Mouse (Mus musculus) liver, embryonic 12.5 days (tissue): ENCODE results near the gene P3h2. TPM values are rescaled to one million over a fixed set of nuclear protein-coding genes. Genes with fewer than 3 reads are reported as not detected.

Experiments used
- ATAC-seq: fragments of 200-750 bp; cut with Nextera tagmentation; 2 replicates; pipeline ENCODE4 v1.8.0; 2017; ENCODE audit warnings: moderate number of reproducible peaks, mild to moderate bottlenecking, moderate library complexity
- H3K27ac ChIP-seq: fragments of 300-500 bp; sonication (generic); 2 replicates; pipeline ENCODE4 v1.5.1; 2016; ENCODE audit warnings: mild to moderate bottlenecking
- H3K27me3 ChIP-seq: fragments of 300-500 bp; sonication (generic); replicated peaks from 2 replicates; pipeline ENCODE4 v1.6.1; 2016; ENCODE audit warnings: mild to moderate bottlenecking, moderate library complexity
- H3K36me3 ChIP-seq: fragments of 300-500 bp; sonication (generic); 2 replicates; pipeline ENCODE4 v1.6.1; 2016; ENCODE audit warnings: mild to moderate bottlenecking, moderate library complexity
- H3K4me1 ChIP-seq: fragments of 300-500 bp; sonication (generic); 2 replicates; pipeline ENCODE4 v1.6.1; 2016
- H3K4me2 ChIP-seq: fragments of 300-500 bp; sonication (generic); 2 replicates; pipeline ENCODE4 v1.6.1; 2016; ENCODE audit warnings: mild to moderate bottlenecking, moderate library complexity
- H3K4me3 ChIP-seq: fragments of 300-500 bp; sonication (generic); 2 replicates; pipeline ENCODE4 v1.5.1; 2016; ENCODE audit warnings: mild to moderate bottlenecking, moderate library complexity
- H3K9ac ChIP-seq: fragments of 300-500 bp; sonication (generic); 2 replicates; pipeline ENCODE4 v1.6.1; 2016; ENCODE audit warnings: mild to moderate bottlenecking, moderate library complexity
- H3K9me3 ChIP-seq: fragments of 300-500 bp; sonication (generic); replicated peaks from 2 replicates; pipeline ENCODE4 v1.6.1; 2016; ENCODE audit warnings: mild to moderate bottlenecking, moderate library complexity
- WGBS: fragments of 180-500 bp; shearing (Covaris S2); methylation state at CpG from one replicate; pipeline ENCODE4 v1.1.7; 2016; ENCODE audit not compliant: insufficient replicate concordance; 5-methylcytosine and 5-hydroxymethylcytosine counted together
- polyA plus RNA-seq: library from polyadenylated mRNA; unstranded; fragments of >200 nt; fragmentation: Nextera tagmentation; extraction: Ambion mirVana; gene quantifications from 2 replicates; pipeline ENCODE4 v1.2.1, GENCODE M21; 2016

P3h2 gene
- polyA plus RNA-seq, 1 experiment from 2014 or later = 2.0 TPM

- Histone ChIP-seq H3K4me1 (no peaks in the 10 kb centered on the region), H3K9ac (no peak overlapping the region), H3K27me3 (no peaks in the 10 kb centered on the region), H3K36me3 (no peaks in the 10 kb centered on the region), H3K4me2 (no peak overlapping the region), H3K27ac (no peak overlapping the region), H3K4me3 (no peak overlapping the region), H3K9me3 (no peaks in the 10 kb centered on the region)
- WGBS = 73% methylated on average over 5 of the region's 5 CpGs
- ATAC-seq = no peak
These were observed 134.9 kb downstream of the P3h2 start for GRCm38 (mm10) chr16:25970720-25971119.

GRCm38 (mm10) chr16:25970193-25970592 lies 135.4 kb downstream of the P3h2 start:
- WGBS = 68% methylated on average over 6 of the region's 6 CpGs
- Histone ChIP-seq H3K9ac (no peak overlapping the region), H3K4me1 (no peaks in the 10 kb centered on the region), H3K4me2 (no peak overlapping the region), H3K9me3 (no peaks in the 10 kb centered on the region), H3K36me3 (no peaks in the 10 kb centered on the region), H3K27ac (no peak overlapping the region), H3K27me3 (no peaks in the 10 kb centered on the region), H3K4me3 (no peak overlapping the region)
- no peak for ATAC-seq

GRCm38 (mm10) chr16:25967297-25967696 lies 138.3 kb downstream of the P3h2 start:
- H3K27me3 ChIP-seq = no peaks in the 10 kb centered on the region
- H3K9me3 ChIP-seq = no peaks in the 10 kb centered on the region
- no peak overlapping the region for H3K9ac ChIP-seq
- H3K4me1 ChIP-seq = no peaks in the 10 kb centered on the region
- no peak overlapping the region for H3K27ac ChIP-seq
- H3K36me3 ChIP-seq = no peaks in the 10 kb centered on the region
- H3K4me3 ChIP-seq = no peak overlapping the region
- H3K4me2 ChIP-seq = no peak overlapping the region
- 15% methylated on average over 3 of the region's 3 CpGs for WGBS
- no peak for ATAC-seq

- 19% methylated on average over 3 of the region's 3 CpGs for WGBS
- H3K4me1 ChIP-seq = no peaks in the 10 kb centered on the region
- H3K27ac ChIP-seq = no peak overlapping the region
- H3K9me3 ChIP-seq = no peaks in the 10 kb centered on the region
- no peak overlapping the region for H3K4me2 ChIP-seq
- H3K27me3 ChIP-seq = no peaks in the 10 kb centered on the region
- ATAC-seq = no peak
- no peaks in the 10 kb centered on the region for H3K36me3 ChIP-seq
- no peak overlapping the region for H3K9ac ChIP-seq
- no peak overlapping the region for H3K4me3 ChIP-seq
These were observed 141.7 kb downstream of the P3h2 start for GRCm38 (mm10) chr16:25963856-25964255.

- 76% methylated on average over 7 of the region's 7 CpGs for WGBS
- Histone ChIP-seq H3K27ac (no peak overlapping the region), H3K9me3 (no peaks in the 10 kb centered on the region), H3K4me3 (no peak overlapping the region), H3K36me3 (no peaks in the 10 kb centered on the region), H3K9ac (no peak overlapping the region), H3K27me3 (no peaks in the 10 kb centered on the region), H3K4me2 (no peak overlapping the region), H3K4me1 (no peaks in the 10 kb centered on the region)
- ATAC-seq = no peak
These were observed 145.2 kb downstream of the P3h2 start for GRCm38 (mm10) chr16:25960345-25960744.

- H3K36me3 ChIP-seq = no peaks in the 10 kb centered on the region
- no peaks in the 10 kb centered on the region for H3K9me3 ChIP-seq
- no peak overlapping the region for H3K27ac ChIP-seq
- no peak overlapping the region for H3K4me2 ChIP-seq
- H3K4me1 ChIP-seq = no peaks in the 10 kb centered on the region
- ATAC-seq = no peak
- WGBS = 79% methylated on average over 5 of the region's 5 CpGs
- no peaks in the 10 kb centered on the region for H3K27me3 ChIP-seq
- no peak overlapping the region for H3K4me3 ChIP-seq
- no peak overlapping the region for H3K9ac ChIP-seq
These were observed 145.7 kb downstream of the P3h2 start for GRCm38 (mm10) chr16:25959929-25960328.

GRCm38 (mm10) chr16:25958650-25959238 lies 146.8 kb downstream of the P3h2 start:
- no peak for ATAC-seq
- no peaks in the 10 kb centered on the region for H3K27me3 ChIP-seq

GRCm38 (mm10) chr16:25958213-25958612 lies 147.4 kb downstream of the P3h2 start:
- no peaks in the 10 kb centered on the region for H3K9me3 ChIP-seq
- no peak overlapping the region for H3K9ac ChIP-seq
- 78% methylated on average over 10 of the region's 10 CpGs for WGBS
- H3K27ac ChIP-seq = no peak overlapping the region
- no peaks in the 10 kb centered on the region for H3K36me3 ChIP-seq
- H3K4me2 ChIP-seq = no peak overlapping the region
- no peaks in the 10 kb centered on the region for H3K4me1 ChIP-seq
- H3K4me3 ChIP-seq = no peak overlapping the region
- ATAC-seq = no peak
- H3K27me3 ChIP-seq = no peaks in the 10 kb centered on the region

More at GRCm38 (mm10) chr16:25958650-25959238, 146.8 kb downstream of the P3h2 start:
- Histone ChIP-seq H3K27ac (no peak overlapping the region), H3K4me1 (no peaks in the 10 kb centered on the region), H3K9me3 (no peaks in the 10 kb centered on the region), H3K4me3 (no peak overlapping the region), H3K4me2 (no peak overlapping the region), H3K36me3 (no peaks in the 10 kb centered on the region), H3K9ac (no peak overlapping the region)
- 44% methylated on average over 7 of the region's 7 CpGs for WGBS

GRCm38 (mm10) chr16:25956831-25957230 lies 148.8 kb downstream of the P3h2 start:
- no peaks in the 10 kb centered on the region for H3K36me3 ChIP-seq
- no peaks in the 10 kb centered on the region for H3K4me1 ChIP-seq
- ATAC-seq = no peak

GRCm38 (mm10) chr16:25954614-25955013 lies 151.0 kb downstream of the P3h2 start:
- no peaks in the 10 kb centered on the region for H3K36me3 ChIP-seq
- no peaks in the 10 kb centered on the region for H3K9me3 ChIP-seq
- no peaks in the 10 kb centered on the region for H3K27me3 ChIP-seq
- no peak overlapping the region for H3K27ac ChIP-seq
- H3K9ac ChIP-seq = no peak overlapping the region
- H3K4me3 ChIP-seq = no peak overlapping the region
- ATAC-seq = no peak
- no peak overlapping the region for H3K4me2 ChIP-seq
- 68% methylated on average over 3 of the region's 3 CpGs for WGBS
- no peaks in the 10 kb centered on the region for H3K4me1 ChIP-seq

More at GRCm38 (mm10) chr16:25956831-25957230, 148.8 kb downstream of the P3h2 start:
- Histone ChIP-seq H3K4me2 (no peak overlapping the region), H3K27me3 (no peaks in the 10 kb centered on the region), H3K27ac (no peak overlapping the region), H3K4me3 (no peak overlapping the region), H3K9ac (no peak overlapping the region), H3K9me3 (no peaks in the 10 kb centered on the region)
- 73% methylated on average over 6 of the region's 6 CpGs for WGBS

- ATAC-seq = no peak
- Histone ChIP-seq H3K4me1 (no peaks in the 10 kb centered on the region), H3K27ac (no peak overlapping the region), H3K4me3 (no peak overlapping the region), H3K9ac (no peak overlapping the region), H3K36me3 (no peaks in the 10 kb centered on the region), H3K27me3 (no peaks in the 10 kb centered on the region), H3K4me2 (no peak overlapping the region), H3K9me3 (no peaks in the 10 kb centered on the region)
- 62% methylated on average over 5 of the region's 5 CpGs for WGBS
These were observed 152.2 kb downstream of the P3h2 start for GRCm38 (mm10) chr16:25953359-25953758.

GRCm38 (mm10) chr16:25952005-25952404 lies 153.6 kb downstream of the P3h2 start:
- H3K27ac ChIP-seq = no peak overlapping the region
- H3K4me1 ChIP-seq = no peaks in the 10 kb centered on the region
- H3K9me3 ChIP-seq = no peaks in the 10 kb centered on the region
- H3K4me3 ChIP-seq = no peak overlapping the region
- H3K9ac ChIP-seq = no peak overlapping the region
- 57% methylated on average over 2 of the region's 2 CpGs for WGBS
- ATAC-seq = no peak
- H3K36me3 ChIP-seq = no peaks in the 10 kb centered on the region
- H3K4me2 ChIP-seq = no peak overlapping the region
- H3K27me3 ChIP-seq = no peaks in the 10 kb centered on the region

- no peak overlapping the region for H3K9ac ChIP-seq
- H3K36me3 ChIP-seq = no peaks in the 10 kb centered on the region
- no peaks in the 10 kb centered on the region for H3K4me1 ChIP-seq
- no peak overlapping the region for H3K4me2 ChIP-seq
- H3K27me3 ChIP-seq = no peaks in the 10 kb centered on the region
- 13% methylated on average over 1 of the region's 1 CpGs for WGBS
- H3K4me3 ChIP-seq = no peak overlapping the region
- H3K27ac ChIP-seq = no peak overlapping the region
- no peak for ATAC-seq
- H3K9me3 ChIP-seq = no peaks in the 10 kb centered on the region
These were observed 157.5 kb downstream of the P3h2 start for GRCm38 (mm10) chr16:25948067-25948466.
